Mouse (Mus musculus): ENCODE data around the gene Map3k13.

DNA sequence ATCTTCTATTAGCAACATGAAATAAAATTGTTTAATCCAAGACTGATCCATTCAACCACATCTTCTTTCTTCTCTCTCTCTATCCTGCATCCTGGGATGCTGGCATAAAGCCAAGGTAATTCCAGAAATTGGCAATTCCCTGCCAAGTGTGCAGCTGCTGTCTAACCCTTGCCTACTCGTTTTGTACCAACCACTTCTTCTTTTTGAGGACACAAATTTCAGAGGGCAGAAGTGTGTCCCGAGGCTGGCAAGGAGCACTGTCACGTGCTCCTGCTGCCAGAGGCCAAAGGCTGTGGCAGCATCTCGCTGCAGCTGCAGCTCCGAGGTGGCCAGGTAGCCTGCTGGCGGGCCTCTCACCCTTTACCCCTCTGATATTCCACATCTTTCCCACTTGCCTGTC is 87.0 kb downstream of the Map3k13 start:
- TF ChIP-seq EP300 (IDR thresholded peaks at IDR 0.05; ENCODE audit: low read depth), result no peak
- no peak for TF ChIP-seq CTCF (IDR thresholded peaks at IDR 0.05; ENCODE audit: low read depth)

All from liver, embryonic 14.5 days (tissue).